In genomic region chr12:76190940-76191339, GRCm38 (mm10) we compare ENCODE assay signal across 10 mouse cellular contexts. TPM values are rescaled to one million over a fixed set of nuclear protein-coding genes. Genes with fewer than 3 reads are reported as not detected.
DNase-seq lines count a peak whose midpoint lies in the region; ATAC-seq lines count a peak whose summit lies in the region.
"Had no signal": no experiment of that assay in that cellular context is flagged by ENCODE, and none has a peak within 500 bp of the region (broad histone marks: within the 10 kb centered on the region; RNA-seq: fewer than 3 reads in every experiment).

No protein-coding gene starts in this region.

- H3K9ac ChIP-seq in hindbrain, embryonic 11.5 days (ENCODE audit: low read depth, low read length), result no peak overlapping the region
- no peak overlapping the region for H3K9ac ChIP-seq in hindbrain, embryonic 16.5 days (ENCODE audit: low read depth, low read length)
- H3K9ac ChIP-seq in liver, embryonic 11.5 days (ENCODE audit: low read depth, low read length), result no peak overlapping the region
- H3K9ac ChIP-seq: embryonic facial prominence, embryonic 12.5 days; liver, embryonic 13.5 days had no signal

- DNase-seq in hindbrain, embryonic 11.5 days (ENCODE audit: low spot score), result peak; percentile 70
- DNase-seq in ES-CJ7 (ENCODE audit: low read depth, low spot score), result peak; percentile 94
- peak; percentile 16 to 29 for DNase-seq in cerebellum, adult 18-20 months
- DNase-seq in liver, embryonic 11.5 days (ENCODE audit: low spot score), result no peak
- peak; percentile 58 for DNase-seq in retina, postnatal 7 days (ENCODE audit: low read depth, low spot score)
- no peak for DNase-seq in ovary, postnatal 14 days (ENCODE audit: low spot score)
- DNase-seq: liver, embryonic 13.5 days had no signal

- 0 out of 2 replicates have a peak, but pooled peaks cover under 1% of the 10 kb centered on the region for H3K27me3 ChIP-seq in hindbrain, embryonic 11.5 days (ENCODE audit: control insufficient read depth, insufficient read depth, low read length)
- no peaks in the 10 kb centered on the region for H3K27me3 ChIP-seq in hindbrain, embryonic 16.5 days (replicated peaks; ENCODE audit: control insufficient read depth, insufficient read depth, low read length)
- no peaks in the 10 kb centered on the region for H3K27me3 ChIP-seq in liver, embryonic 11.5 days (replicated peaks; ENCODE audit: control insufficient read depth, insufficient read depth, low read length)

- 55% methylated on average over 11 of the region's 11 CpGs for WGBS in hindbrain, embryonic 11.5 days
- 52% methylated on average over 11 of the region's 11 CpGs for WGBS in hindbrain, embryonic 16.5 days
- WGBS in liver, embryonic 11.5 days, result 40% methylated on average over 11 of the region's 11 CpGs

- H3K4me2 ChIP-seq in hindbrain, embryonic 11.5 days (replicated peaks; ENCODE audit: low read depth, low read length), result no peak overlapping the region
- H3K4me2 ChIP-seq in hindbrain, embryonic 16.5 days (ENCODE audit: low read length), result no peak overlapping the region
- no peak overlapping the region for H3K4me2 ChIP-seq in liver, embryonic 11.5 days
- H3K4me2 ChIP-seq: embryonic facial prominence, embryonic 12.5 days; liver, embryonic 13.5 days had no signal

- no peaks in the 10 kb centered on the region for H3K36me3 ChIP-seq in hindbrain, embryonic 11.5 days (ENCODE audit: control insufficient read depth, insufficient read depth, low read length)
- no peaks in the 10 kb centered on the region for H3K36me3 ChIP-seq in hindbrain, embryonic 16.5 days (ENCODE audit: control insufficient read depth, insufficient read depth, low read length)
- no peaks in the 10 kb centered on the region for H3K36me3 ChIP-seq in liver, embryonic 11.5 days (ENCODE audit: control insufficient read depth, insufficient read depth, low read length)
- H3K36me3 ChIP-seq: embryonic facial prominence, embryonic 12.5 days; liver, embryonic 13.5 days had no signal

- no peak for ATAC-seq in hindbrain, embryonic 11.5 days (ENCODE audit: low FRiP score)
- no peak for ATAC-seq in hindbrain, embryonic 16.5 days
- ATAC-seq in hematopoietic stem cell, adult 5-6 weeks (replicated peaks in 1 of 2; ENCODE audit: insufficient read depth in 1 of 2, low FRiP score in 2 of 2, low TSS enrichment in 1 of 2, low read depth in 1 of 2, poor library complexity in 2 of 2, severe bottlenecking in 2 of 2), result peak; percentile 70 to 80; a peak in 3 of 4 replicates
- ATAC-seq in liver, embryonic 11.5 days (replicated peaks; ENCODE audit: low FRiP score), result peak; percentile 53; the same call in 1 of the 2 replicates

- no peak overlapping the region for H3K27ac ChIP-seq in hindbrain, embryonic 11.5 days (ENCODE audit: low read depth, low read length)
- H3K27ac ChIP-seq in hindbrain, embryonic 16.5 days (ENCODE audit: low read depth, low read length), result no peak overlapping the region
- no peak overlapping the region for H3K27ac ChIP-seq in liver, embryonic 11.5 days (ENCODE audit: low read depth, low read length)
- H3K27ac ChIP-seq: embryonic facial prominence, embryonic 12.5 days; liver, embryonic 13.5 days had no signal

- no peaks in the 10 kb centered on the region for H3K4me1 ChIP-seq in hindbrain, embryonic 11.5 days (replicated peaks; ENCODE audit: control insufficient read depth, insufficient read depth, low read length)
- no peaks in the 10 kb centered on the region; the same call in 1 of the 2 replicates for H3K4me1 ChIP-seq in hindbrain, embryonic 16.5 days (ENCODE audit: control insufficient read depth, insufficient read depth, low read depth, low read length)
- 0 out of 2 replicates have a peak, but pooled peaks cover 3% of the 10 kb centered on the region for H3K4me1 ChIP-seq in liver, embryonic 11.5 days (replicated peaks; ENCODE audit: control insufficient read depth, insufficient read depth, low read length)

- no peaks in the 10 kb centered on the region for H3K9me3 ChIP-seq in hindbrain, embryonic 11.5 days (ENCODE audit: control insufficient read depth, low read length)
- no peaks in the 10 kb centered on the region for H3K9me3 ChIP-seq in hindbrain, embryonic 16.5 days (ENCODE audit: control insufficient read depth, low read length)
- no peaks in the 10 kb centered on the region for H3K9me3 ChIP-seq in liver, embryonic 11.5 days (ENCODE audit: control insufficient read depth, low read length)
- H3K9me3 ChIP-seq: embryonic facial prominence, embryonic 12.5 days; liver, embryonic 13.5 days had no signal

- no peak overlapping the region for H3K4me3 ChIP-seq in hindbrain, embryonic 11.5 days (ENCODE audit: low read depth, low read length)
- no peak overlapping the region for H3K4me3 ChIP-seq in hindbrain, embryonic 16.5 days (ENCODE audit: low read length)
- no peak overlapping the region for H3K4me3 ChIP-seq in liver, embryonic 11.5 days (ENCODE audit: low read depth, low read length)
- H3K4me3 ChIP-seq: embryonic facial prominence, embryonic 12.5 days; liver, embryonic 13.5 days had no signal

RNA-seq across cellular contexts. Expression of gene Esr2, which starts 13.9 kb away (rescaled TPM):
- polyA plus RNA-seq in hindbrain, embryonic 11.5 days (2014; fragmentation: Nextera tagmentation; extraction: Ambion mirVana), result 0.17 and 0.26 TPM in 2 replicates
- polyA plus RNA-seq in hindbrain, embryonic 16.5 days (2015; fragmentation: Nextera tagmentation; extraction: Ambion mirVana), result 0.30 and 0.34 TPM in 2 replicates
- 0.13 TPM in 1 of 2 replicates, not detected in the other for total RNA-seq in hematopoietic stem cell, adult 5-6 weeks (2017)
- 0.15 and 0.29 TPM in 2 replicates for polyA plus RNA-seq in liver, embryonic 11.5 days (2014; fragmentation: Nextera tagmentation; extraction: Ambion mirVana)

RNA-seq across cellular contexts. Expression of gene Tex21, which starts 55.6 kb away (rescaled TPM):
- not detected in 2 replicates for polyA plus RNA-seq in hindbrain, embryonic 11.5 days (2014; fragmentation: Nextera tagmentation; extraction: Ambion mirVana)
- polyA plus RNA-seq in hindbrain, embryonic 16.5 days (2015; fragmentation: Nextera tagmentation; extraction: Ambion mirVana), result not detected in 2 replicates
- total RNA-seq in hematopoietic stem cell, adult 5-6 weeks (2017), result not detected in 2 replicates
- polyA plus RNA-seq in liver, embryonic 11.5 days (2014; fragmentation: Nextera tagmentation; extraction: Ambion mirVana), result 0.10 TPM in 1 of 2 replicates, not detected in the other
- polyA plus RNA-seq: embryonic facial prominence, embryonic 12.5 days had no signal

Comparison
In these comparisons a context has a peak if more than half of its experiments do, and no peak if none do; other contexts are left out.
1. ATAC-seq: peak in hematopoietic stem cell, adult 5-6 weeks (2 of 2) and liver, embryonic 11.5 days (single experiment); none in hindbrain, embryonic 11.5 days (single experiment) and hindbrain, embryonic 16.5 days (single experiment).
2. DNase-seq: peak in hindbrain, embryonic 11.5 days (single experiment), ES-CJ7 (single experiment), cerebellum, adult 18-20 months (2 of 2) and retina, postnatal 7 days (single experiment); none in liver, embryonic 11.5 days (single experiment) and ovary, postnatal 14 days (single experiment).